Mouse (Mus musculus): Measurements from ENCODE around the gene Itga3.

Gene Itga3

DNA sequence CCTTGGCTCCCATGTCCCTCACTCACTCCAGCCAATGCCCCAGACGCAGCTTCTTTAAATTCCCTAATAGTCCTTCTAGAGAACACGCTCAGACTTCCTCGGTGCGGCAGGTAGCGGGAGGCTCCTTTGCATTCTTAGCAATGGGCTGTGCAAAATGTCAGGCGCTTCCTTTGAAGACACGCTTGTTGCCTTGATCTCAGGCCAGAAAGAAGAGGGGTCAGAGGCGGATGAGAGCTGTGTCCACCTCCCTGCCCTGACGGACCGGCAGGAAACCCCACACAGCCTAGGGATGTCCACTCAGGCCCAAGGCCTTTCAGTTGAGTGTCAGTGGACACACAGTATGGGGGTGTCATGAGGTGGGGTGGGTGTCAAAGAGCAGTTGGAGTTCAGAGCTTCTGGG is 19.0 kb upstream of the Itga3 start:
- no peak for DNase-seq

DNA sequence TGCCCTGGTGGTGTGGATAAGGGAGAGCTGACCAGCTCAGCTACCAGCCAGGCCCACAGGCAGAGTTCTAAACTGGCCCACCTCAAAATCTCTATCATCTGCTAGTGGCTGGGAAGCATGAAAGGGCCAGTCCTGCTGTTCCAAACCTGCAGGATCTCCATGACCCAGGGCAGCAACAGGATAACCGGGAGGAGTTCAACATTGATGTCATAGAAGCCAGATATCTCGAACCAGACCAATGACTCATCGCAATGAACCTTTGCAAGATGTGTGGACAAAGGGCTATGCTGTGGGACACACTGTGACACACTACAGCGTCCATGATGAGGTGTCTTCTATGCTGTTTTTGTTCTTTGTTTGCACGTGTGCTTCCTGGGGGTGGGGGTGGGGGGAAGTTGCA is 16.5 kb upstream of the Itga3 start:
- no peak for DNase-seq

DNA sequence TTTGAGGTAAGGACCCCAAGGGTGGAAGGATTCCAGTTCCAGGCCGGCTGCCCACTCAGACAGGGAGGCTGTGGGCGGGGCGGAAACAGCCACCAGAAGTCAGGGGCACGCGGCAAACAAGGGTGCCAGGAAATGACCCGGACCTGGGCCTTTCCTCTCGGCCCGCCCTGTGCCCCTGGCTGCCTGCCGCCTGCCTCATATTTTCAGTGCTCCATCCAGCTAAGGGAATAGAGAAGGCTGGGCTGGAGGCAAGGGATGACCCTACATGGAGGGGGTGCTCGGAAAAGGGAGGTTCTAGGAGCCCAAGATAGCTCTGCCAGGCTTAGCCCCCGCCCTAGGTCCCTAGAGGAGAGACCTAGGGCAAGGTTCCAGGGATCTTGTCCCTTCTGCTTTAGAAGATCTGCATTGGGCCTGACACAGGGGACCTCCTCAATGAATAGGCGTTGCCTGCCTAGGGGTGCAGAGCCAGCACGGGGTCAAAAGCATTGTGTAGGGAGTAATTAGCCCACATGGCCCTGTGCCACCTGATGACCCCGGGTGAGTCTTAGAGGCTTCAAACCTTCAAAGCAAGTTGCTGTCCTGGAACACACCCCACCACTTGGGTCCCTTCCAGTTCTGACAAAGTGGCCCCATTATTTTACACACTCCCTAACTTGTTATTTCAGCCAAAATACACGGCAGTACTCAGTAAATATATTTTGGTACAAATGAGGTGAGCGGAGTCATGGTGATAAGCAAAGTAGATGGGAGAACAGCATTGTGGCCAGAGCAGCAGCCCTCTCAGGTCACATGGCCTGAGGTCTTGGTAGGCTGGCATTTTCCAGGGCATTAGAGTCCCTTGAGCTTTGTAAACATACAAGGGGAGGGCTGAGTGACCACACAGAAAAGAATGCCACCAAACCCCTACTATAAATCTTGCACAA is 12.5 kb upstream of the Itga3 start:
- no peak for DNase-seq

DNA sequence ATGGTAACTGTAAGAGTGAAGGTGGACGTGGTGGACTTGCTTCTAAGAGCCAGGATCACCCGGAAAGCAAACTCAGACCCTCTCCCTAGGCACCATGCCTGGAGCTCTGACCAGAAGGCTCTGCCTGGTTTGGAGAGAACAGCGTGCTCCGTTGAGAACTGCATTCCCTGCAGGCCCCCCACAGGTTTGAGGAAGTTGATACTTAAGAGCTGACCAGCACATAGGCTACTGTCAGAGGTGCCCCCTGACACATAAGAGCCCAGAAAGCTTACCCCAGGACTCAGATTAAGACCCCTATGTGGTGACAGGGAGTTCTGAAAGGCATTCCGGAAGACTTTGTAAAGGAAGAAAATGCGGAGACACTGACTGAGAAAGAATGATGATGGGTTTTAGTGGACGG is 11.7 kb upstream of the Itga3 start:
- DNase-seq, result no peak

DNA sequence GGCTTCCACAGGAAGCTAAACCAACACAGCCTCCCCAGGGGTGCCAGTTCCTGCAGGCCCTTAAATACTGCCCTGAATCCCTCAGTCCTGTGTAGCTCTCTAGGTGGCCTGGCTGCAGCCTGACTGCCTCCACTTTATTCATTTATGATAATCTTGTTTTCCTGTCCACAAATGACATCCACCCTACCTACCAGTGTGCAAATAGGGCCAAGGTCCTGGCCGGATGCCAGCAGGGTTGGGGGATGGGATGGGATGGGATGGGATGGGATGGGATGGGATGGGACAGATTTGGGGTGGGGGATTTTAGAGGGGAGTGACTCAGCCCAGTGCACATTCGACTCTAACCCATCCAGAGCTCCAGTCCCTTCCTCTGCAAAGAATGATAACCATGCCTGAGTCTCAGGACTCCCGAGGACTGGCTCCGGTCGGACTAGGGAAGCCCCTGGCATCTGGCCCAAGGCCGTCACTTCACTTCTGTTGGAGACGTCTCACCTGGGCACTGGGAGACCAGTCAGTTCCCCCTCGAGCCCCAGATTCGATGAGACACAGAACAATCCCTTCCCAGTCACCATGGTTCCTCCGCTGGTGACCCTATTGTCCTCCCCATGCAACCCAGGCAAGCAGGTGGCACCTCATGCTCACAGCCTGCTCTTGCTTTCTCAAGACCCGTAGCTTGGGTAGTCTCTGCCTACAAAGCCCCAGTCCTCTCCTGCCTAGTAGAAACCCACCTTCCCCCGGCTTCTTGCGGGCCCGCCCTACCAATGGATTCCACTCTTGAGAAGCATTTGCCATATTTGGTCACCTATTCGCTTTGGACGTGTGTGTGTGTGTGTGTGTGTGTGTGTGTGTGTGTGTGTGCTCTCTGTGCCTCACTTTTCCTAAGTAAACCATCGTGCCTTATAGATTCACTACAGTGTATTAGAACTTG is 11.0 kb upstream of the Itga3 start:
- no peak for DNase-seq

DNA sequence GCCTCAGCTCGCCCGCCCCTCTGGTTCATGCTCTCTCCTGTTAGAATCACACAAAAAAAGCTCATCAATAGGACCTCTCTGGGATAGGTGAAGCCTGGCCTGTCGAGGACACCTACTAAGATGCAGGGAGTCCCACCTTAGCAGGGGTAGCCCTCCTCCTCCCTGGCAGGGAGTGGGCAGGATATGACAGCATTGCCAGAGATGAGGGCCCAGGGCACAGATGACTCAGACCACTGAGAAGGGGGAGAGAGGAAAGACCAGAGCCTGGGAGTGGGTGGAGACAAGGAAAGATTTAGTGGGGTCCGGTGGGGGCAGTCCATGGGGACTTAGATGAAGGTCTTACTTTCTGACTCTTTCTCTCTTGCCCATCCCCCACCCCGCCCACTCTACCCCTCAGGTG is 9.6 kb upstream of the Itga3 start:
- DNase-seq, result no peak

DNA sequence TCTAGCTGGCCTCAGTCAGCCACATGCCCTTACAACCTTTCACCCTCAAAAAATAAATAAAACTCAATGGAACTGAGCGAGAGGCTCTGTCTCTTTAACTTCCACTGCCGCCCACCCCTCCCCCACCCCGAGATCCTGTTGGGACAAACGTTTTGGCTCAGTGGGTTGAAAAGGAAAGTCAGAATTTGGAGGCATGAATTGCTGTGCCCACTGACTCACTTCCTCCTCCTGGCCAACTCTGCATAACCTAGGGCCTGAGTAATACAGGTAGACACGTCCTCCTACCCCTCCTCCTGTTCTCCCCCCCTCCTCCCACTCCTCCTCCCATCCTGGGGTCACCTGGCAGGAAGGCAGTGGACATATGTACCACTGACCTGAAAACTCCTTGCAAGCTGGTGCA is 9.1 kb upstream of the Itga3 start:
- no peak for DNase-seq

DNA sequence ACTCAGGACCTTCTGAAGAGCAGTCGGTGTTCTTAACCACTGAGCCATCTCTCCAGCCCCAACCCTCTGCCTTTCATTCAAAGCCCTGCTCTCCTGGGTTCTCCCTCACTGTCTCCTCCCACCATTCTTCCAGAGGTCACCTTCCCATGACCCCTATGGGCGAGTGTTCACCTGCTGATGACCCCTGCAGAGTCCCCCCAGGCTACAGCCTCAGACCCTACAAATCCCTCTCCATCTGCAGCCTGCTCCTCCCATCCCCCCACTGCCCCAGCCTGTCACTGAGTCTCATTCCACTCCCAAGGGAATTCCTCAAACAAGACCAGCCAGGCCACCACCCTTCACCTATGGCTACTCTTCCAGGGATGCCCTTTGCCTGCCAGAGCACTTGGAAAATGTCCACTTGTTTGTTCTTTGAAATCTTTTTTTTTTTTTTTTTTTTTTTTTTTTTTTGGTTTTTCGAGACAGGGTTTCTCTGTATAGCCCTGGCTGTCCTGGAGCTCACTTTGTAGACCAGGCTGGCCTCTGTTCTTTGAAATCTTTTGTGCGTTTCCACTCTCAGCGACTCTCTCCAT is 8.3 kb upstream of the Itga3 start:
- no peak for DNase-seq

DNA sequence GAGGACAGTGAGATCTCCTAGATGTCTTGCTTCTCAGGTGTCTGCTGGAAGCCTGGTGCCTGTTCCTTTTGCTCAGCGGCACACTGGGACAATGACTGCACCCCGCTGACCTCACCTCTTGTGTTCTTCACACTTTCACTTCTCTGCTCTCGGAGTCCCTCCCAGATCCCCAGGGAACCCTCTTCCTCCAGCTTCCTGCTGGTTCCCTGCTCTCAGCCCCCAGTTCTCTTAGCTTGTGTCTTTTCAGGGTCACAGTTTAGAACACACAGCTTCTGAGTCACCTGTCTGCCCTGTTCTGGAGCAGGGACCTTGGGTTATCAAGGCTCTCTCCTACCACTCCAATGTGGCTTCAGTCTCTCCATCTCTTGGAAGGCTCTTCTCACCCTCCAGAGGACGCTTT is 7.6 kb upstream of the Itga3 start:
- no peak for DNase-seq

DNA sequence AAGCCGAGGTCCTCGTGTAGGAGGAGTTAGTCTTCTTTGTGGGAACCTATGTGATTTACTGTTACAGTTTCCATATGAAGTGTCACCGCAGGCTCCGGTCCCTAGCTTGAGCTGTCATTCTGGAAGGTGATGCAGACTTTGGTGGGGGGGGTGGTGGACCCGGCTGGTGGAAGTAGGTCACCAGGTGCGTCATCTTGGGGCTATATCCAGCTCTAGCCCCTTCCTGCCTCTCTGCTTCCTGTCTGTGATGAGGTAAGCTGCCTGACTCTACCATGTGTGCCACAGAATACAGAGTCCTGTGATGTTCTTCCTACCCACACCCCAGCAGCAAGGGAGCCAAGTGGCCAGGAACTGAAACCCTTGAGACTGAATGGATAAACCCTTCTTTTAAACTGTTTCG is 6.3 kb upstream of the Itga3 start:
- DNase-seq, result peak; percentile 30 to 66

DNA sequence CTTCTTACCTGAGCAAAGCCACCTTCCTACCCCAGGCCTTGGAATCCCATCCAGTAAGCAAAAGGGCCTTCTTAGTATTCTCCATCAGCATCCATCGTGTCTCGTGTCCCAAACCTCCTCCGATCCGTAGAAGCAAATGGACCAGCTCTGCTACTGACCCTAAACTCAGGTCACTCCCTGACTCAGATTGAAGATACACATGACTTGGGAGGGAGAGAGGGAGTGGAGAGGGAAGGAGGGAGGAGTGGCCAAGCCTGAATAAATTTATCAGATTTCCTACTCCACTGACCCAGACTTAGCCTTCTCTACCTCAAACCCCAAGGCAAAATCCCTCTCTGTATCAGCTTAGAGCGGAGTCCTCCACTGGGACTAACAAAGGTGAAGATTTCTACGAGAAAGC is 4.2 kb upstream of the Itga3 start:
- no peak for DNase-seq

DNA sequence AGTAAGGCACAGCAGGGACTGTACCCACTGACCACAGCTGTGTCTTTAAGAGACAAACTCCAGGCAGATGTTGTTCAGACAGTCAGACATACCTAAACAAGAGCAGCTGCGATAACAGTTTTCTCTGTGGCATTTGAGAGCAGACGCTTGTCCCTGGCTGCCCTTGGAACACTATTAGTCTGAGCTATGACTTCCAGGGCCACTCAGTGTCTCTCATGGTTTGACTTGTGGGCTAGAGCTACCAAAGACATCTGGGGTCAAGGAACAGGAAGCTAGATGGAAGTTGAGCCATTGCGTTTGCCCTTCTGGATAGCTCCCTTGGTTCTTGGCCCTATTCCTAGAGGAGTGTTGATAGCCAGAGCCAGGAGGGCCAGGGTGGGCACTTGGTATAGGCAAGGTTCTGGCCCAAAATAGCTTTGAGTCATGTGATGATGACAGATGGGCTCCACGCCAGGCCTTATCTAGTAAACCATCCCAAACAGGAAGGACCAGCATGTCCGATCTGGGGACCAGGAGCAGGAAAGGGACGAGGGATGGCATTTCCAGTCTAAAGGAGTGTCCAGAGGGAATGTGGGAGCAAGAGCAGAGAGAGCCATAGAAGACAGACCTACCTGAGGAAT is 2.8 kb upstream of the Itga3 start:
- DNase-seq, result no peak

DNA sequence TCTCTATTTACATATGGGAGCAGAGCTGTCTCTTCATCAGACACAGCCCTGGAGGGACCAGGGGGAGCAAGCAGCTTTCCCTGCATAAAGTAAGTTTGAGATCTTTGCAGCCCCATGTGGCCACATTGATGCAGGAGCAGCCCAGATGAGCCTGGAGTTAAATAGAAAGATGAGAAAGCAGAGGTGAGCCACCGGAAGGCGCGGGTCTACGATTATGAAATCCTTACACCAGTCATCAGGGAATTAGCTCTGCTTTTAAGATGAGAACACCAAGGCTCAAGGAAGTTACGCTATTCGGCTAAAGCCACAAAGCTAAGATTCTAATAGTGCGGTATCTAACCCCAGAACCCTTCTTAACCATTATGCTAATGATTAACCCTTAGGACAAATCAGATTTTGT is 1.4 kb upstream of the Itga3 start:
- no peak for DNase-seq

DNA sequence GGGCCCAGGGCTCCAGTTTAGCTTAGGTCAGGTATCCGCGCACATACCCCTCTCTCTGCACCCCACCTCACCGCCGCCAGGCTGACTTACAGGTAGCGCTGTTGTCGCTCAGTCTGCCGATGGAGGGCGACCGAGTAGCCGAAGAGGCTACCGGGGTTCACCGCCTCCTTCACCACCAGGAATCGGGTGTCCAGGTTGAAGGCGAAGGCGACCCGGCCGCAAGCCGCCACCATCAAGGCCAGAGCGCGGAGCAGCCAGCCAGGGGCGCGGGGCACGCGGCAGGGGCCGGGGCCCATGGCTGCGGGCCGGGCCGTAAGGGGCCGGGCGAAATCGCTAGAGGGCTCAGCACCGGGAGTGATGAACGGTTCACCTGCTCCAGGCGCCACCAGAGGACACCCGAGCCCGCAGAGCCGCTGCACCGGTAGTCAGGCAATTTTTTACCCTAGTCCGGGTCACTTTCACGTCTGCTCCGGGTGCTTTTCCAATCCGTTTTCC is 513 bp downstream of the Itga3 start:
- peak; percentile 68 to 71 for DNase-seq

DNA sequence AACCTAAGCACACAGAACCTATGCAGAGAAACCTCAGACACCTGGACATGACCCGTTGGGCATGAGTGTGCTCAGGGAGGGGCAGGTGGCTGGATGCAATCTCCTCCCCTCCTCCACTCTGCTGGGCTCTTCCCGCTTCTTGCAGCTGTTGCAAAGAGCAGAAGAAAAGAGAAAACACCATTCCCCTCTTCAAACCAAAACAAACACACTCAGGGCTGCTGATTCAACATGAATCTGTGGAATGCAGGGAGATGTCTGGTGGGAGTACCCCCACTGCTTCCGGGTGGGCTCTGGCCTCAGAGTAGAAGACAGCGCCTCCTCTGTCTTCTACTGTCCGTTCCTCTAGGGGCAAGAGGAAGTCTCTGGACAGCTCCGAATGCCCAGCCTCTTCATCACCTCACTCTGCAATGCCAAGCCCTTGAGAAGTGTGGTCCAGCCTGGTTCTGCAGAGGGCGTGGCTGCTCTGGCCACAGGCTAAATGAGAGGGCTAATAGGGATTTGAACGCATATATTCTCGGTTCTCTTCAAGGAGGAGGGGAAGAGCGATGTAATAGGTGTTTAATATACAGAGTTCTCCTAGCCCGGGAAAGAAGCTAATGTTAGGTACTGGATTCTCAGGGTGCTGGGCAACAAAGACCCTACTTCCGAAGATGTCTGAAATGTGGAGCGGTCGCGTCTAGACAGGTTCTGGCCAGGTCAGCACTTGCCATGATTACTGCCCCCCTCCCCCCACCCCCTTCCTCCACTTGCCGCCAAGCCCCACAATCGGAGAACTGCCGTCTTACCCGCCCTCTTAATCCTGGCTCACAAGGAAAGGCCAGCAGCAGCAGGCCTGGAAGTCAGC is 1.2 kb downstream of the Itga3 start:
- no peak for DNase-seq

DNA sequence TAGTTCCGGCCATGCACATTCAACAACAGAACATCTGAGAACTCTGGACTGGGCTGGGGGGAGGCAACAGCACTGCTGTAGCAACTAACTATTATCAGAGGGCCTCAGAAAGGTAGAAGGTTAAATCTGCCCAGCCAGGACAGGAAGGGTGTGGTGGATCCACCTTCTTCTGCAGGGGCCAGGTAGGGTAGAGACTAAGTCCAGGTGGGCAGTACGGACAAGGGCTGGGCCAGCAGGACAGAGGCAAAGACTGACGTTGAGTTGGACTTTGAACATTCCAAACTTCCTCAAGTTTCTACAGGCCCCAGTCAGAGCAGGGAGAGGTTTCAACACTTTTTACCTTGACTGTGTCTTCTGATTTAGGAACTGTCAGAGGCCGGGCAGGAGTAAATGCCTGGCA is 1.9 kb downstream of the Itga3 start:
- no peak for DNase-seq

DNA sequence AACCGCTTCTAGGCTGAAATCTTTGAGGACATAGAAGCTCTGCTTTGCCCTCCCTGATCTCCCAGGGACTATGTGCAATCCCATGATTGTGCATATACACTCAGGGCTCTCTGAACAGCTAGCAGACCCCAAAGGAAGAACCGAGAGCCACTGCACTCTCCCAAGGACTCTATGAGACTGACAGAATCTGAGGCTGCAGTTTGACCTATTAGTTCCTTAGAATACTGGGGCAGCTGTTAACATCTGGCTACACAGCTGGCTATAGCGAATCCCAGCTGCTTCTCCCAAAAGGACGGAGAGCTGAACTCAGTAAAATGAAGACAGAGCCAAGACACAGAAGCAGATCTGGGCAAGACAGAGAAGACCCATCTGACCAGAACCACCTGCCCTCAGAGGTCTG is 2.8 kb downstream of the Itga3 start:
- DNase-seq, result no peak

DNA sequence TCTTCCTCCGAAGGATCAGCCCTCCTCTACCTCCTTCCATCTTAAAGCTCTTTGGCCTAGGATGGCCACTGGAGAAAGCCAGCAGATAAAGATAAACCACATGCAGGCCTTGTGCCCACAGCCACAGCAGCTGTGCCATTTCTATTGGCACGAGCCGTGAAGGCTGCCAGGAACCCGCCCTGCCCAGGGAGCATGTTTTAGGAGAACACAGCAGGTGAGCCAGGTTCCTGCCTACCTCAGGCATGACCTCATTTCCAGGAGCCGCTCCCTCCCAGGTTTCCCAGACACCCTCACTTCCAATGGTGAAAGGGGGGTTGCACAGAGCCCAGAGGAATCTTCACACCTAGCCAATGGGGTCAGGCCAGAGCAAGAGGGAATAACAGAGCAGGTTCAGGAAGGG is 3.8 kb downstream of the Itga3 start:
- DNase-seq, result no peak

DNA sequence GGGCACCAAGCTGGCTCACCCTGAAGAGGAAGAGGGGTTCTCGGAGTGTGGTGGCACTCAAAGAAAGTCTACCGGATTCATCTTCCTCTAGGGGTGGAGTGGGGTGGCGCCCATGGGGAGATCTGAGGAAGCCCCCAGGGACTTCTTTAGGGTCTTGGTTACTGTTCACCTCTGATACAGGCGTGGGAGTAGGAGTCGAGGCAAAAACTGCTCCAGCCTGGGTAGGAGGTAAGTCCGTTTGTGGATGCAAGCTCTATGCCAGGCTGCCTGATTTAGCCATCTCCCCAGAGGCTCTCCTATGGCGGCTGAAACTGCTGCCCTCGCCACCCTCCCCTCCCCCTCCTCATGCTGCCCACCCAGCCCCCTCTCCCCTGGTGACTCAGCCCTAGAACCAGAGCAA is 4.5 kb downstream of the Itga3 start:
- DNase-seq, result no peak

DNA sequence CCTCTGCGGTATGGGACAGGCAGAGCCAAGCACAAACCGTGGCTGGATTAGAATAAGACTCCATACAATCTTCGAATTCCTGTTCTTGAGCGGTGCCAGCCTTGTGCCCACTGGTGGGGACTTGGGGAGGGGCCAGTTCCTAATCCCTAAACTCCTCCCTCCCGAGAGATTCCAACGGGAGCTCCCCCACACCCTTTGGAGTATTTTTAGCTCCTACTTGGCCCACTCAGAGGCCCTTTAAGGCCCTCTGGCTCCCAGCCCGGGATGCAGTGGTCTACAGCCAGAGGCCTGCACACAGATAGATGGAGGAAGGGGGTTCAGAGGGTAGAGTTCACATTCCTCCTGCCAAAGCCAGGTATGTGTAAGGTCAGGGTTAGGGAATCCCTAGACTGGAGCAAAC is 5.3 kb downstream of the Itga3 start:
- DNase-seq, result no peak

DNA sequence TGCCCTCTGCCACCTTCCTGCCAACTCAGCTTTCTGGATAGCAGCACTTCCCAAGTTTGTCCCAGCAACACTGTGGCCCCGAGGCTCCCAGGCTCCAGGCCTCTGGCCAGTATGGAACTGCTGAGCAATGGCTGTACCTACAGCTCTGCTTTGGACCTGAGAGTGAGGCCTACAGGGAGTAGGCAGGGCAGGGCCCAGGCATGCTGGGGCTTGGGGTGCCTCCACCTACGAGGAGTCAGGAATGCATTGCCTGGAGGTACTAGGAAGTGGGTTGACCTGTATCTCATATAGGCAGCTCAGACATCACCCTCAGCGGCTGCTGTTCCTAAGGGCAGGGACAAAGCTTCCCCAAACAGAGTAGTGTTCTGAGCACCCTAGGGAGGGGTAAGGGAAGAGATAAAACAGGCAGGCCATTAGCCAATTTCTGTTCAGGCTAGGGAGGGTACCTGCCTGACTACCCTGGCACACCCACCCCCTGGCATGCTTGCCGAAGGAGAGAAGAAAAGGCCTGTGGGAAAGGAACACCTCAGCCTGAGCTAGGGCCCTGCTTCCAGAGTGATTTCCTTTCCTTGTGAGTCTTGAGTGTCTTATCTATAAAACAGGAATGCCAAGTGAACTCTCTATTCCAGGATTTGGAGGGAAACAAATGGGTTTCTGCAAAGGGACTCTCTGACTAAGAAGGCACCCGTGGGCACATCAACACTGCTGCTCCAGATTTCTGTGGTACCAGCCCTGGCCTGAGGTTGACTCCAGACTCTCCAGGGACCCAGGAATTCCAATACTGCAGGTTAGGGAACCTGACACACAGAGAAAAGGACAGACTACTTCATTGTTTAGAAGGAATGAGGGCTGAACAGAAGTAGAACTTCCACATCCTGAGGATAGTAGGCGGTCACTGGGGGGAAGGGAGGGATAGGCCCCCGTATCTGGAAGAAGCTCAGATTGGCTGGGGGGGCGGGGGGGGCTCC is 6.2 kb downstream of the Itga3 start:
- DNase-seq, result no peak
